Mouse (Mus musculus) adrenal gland, postnatal 4 days (tissue): ENCODE measurements around the gene Laptm4a. TPM values are rescaled to one million over a fixed set of nuclear protein-coding genes. Genes with fewer than 3 reads are reported as not detected.

Experiments used
- DNase-seq, 2 experiments: peaks; one replicate each; pipeline ENCODE4 v3.0.0; 2021 to 2022; ENCODE audit warnings: low spot score in 2 of 2, mixed read lengths in 2 of 2
- total RNA-seq, 2 experiments: library from RNA; stranded (reverse); gene quantifications; 2 replicates each; pipeline ENCODE4 v1.2.3; 2021

Gene Laptm4a
- total RNA-seq, 2 experiments from 2014 or later: 462 to 510 TPM

DNA sequence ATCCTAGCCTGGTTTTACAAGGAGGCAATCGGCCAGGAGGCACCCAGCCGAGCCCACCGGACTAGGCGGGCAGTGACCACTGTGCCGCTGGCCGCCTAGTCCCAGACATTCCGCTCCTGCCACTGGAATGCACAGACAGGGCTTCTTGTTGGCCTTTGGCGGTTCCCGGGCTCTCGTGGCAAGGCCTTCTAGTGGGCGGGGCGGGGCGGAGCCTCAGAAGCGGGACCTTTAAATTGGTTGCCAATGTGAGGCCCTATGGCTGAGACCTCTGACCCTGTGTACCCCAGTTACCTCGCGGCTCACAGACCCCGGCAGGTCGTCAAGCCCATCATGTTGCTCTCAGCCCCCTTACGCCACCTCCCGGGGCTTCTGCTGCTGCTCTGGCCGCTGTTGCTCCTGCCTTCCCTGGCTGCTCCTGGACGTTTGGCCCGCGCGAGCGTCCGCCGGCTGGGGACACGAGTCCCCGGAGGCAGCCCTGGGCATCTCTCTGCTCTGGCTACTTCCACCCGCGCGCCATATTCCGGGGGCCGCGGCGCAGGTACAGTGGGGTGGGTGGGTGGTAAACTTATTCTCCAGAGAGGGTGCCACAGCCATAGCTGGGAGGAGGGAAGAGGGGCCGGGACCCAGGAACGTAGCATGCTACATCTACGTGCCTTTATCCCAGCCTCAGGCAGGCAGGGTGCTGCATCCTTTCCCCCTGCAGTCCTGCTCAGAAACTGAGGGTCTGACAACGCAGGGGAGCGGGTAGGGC is 26.4 kb downstream of the Laptm4a start, which contains the start of gene Matn3:
TSS of gene Matn3 (plus strand) at position 216 of the 751 bp plus-strand sequence.
- peak; percentile 18 to 65 for DNase-seq

DNA sequence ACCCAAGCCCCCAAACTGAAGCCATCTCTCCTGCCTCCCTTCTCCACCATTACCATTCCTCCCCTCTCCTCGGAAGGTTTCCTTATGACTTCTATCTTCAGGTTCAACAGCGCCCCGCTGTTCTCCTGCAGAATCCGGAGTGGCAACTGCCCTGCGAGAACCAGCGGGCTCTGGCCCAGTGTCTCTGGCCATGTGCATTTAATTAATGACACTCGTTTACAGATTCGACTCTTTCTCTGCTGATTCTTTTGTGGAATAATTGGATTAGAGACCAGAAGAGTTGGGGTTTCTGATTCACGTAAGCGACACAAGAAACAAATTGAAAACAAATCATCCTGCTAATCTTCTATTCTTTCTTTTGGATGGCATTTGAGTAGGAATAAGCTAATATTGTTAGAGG is 31.7 kb downstream of the Laptm4a start:
- DNase-seq: no peak

DNA sequence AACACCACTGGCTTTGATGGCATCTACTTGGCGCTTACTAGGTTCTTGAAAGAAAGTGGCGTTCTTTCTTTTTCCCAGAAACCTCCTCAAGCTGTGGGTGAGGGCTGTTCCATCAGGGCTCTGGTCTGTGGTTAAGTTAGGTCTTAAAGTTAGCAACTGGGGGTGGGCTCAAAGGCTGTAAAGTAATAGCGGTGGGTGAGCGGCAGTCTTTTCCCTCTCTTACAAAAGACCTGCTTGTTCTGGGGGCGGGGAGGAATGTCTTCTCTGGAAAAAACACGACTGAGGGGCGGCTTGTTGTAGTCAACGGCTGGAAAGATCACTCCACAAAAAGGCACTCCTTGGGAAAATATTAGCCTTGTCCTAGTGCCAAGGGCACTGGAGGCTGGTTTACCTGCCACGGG is 32.7 kb downstream of the Laptm4a start:
- DNase-seq: no peak

DNA sequence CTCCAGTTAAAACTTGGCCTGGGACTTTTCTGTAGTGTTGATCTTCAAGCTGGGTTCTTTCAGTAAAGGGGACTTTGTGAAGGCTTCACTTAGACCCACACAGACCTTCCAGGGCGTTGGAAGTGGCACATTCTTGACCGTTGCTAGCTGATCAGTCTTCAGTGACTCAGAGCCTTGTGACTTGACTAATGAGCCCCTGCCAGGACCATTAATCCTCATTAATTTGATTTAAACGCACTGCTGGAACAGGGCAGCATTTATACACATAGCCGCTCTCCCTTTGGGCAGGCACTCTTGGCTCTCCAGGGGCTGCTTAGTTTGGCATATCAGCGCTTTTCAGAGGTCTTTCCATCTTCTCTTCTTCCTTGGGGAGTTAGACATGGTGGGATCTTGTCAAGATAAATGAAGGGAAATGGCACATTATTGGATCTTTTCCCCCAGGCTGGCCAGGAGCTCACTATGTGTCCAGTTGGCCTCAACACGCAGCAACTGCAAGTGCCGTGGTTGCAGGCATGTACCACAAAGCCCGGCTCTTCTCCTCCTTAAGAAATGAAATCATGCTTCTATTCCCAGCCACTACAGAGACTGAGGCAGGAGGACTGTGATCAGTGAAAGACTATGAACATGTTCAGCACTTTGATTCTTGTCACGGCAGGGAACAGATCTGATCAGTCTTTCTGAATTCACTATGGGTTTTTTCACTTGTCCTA is 40.3 kb downstream of the Laptm4a start:
- no peak for DNase-seq

DNA sequence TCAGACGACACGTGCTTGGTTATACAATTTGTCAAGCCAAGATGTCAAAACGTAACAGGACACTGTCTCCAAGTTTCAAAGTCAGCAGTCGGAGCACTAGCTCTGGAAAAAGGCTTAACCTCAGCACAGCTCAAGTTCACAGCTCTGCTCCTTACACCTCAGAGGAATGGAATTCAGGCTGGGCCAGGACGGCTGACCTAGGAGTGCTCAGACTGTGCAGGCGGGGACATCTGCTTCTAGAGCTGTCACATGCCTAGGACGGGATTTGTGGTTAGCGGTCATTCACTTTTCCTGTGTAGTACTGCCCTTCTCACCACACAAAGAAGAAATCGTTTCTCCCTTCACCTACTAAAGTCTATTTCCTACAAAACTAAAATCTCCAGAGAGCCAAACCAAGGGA is 48.4 kb downstream of the Laptm4a start:
- DNase-seq: no peak

DNA sequence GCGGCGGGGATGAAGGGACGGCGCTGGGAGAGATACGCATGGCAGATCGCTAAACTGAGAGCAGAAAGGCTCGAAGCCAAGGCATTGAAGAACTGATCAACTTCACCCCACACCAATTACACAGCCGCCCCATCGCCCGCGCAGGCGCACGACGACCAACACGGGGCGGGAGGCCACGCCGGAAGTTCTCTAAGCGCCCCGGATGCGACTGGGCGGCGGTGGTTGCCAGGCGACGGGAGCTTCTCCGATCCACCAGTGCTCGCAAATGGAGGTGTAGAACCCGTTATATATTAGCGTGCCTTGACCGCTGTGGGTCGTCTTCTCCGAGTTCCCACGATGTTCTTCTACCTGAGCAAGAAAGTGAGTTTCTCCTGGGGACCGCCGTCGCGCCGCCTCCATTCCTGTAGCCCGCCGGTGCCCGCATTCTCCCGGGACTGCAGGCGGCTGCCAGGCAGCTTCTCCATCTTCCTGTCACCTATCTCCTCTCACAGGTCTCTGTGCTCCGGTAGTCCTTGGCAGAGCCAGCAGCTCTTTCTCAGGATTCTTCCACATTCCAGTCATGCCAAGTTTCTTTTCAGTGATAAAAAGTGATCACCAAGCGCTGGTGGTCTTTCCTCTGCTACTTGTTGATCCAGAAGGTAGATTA is 52.5 kb downstream of the Laptm4a start, which contains the start of gene Wdr35:
TSS of gene Wdr35 (plus strand) at position 73 of the 646 bp plus-strand sequence.
- DNase-seq: peak; percentile 82 to 87

DNA sequence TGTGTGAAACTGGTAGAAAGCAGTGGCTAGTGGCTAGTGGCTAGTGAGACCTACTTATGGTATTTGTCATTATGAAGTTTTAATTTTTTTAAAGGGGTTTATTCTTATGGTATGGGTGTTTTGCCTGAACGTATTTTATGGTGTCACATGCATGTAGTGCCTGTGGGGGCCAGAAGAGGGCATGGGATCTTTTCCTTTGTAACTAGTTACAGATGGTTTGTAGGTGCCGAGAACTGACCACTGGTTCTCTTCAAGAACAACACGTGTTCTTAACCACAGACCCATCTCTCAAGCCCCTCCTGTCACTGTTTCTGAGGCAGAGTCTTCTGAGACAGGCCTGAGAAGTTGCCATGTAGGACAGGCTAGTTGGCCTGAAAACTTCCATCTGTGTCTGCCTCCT is 53.6 kb downstream of the Laptm4a start:
- DNase-seq: no peak

Other genes starting within 250 kb of the Laptm4a start
- gene Pum2, start 247.5 kb upstream of the Laptm4a start, total RNA-seq: 100 to 1,000 TPM; 155 to 166 TPM
- gene Sdc1, start 150.3 kb upstream of the Laptm4a start, total RNA-seq: 10 to 100 TPM; 34.6 to 52.4 TPM
- under 1 TPM in 1 of 2 experiments, not detected in 1; 0.14 TPM for gene Matn3, start 26.3 kb downstream of the Laptm4a start, total RNA-seq
- 10 to 100 TPM; 21.1 to 24.4 TPM for gene Wdr35, start 52.2 kb downstream of the Laptm4a start, total RNA-seq
- gene Ttc32, start 108.3 kb downstream of the Laptm4a start, total RNA-seq: 10 to 100 TPM; 15.6 TPM